19 mouse cellular contexts compared by ENCODE assay signal in genomic region chr11:99255316-99255715, GRCm38 (mm10). TPM values are rescaled to one million over a fixed set of nuclear protein-coding genes. Genes with fewer than 3 reads are reported as not detected.
"Had no signal": no experiment of that assay in that cellular context is flagged by ENCODE, and none has a peak within 500 bp of the region (broad histone marks: within the 10 kb centered on the region; RNA-seq: fewer than 3 reads in every experiment).

No protein-coding gene starts in this region.

- H3K4me1 ChIP-seq: intestine, embryonic 15.5 days; limb, embryonic 13.5 days; liver, embryonic 15.5 days; stomach, embryonic 15.5 days had no signal

- H3K9me3 ChIP-seq: intestine, embryonic 15.5 days; limb, embryonic 13.5 days; liver, embryonic 15.5 days; neural tube, embryonic 13.5 days; stomach, embryonic 15.5 days had no signal

- H3K27ac ChIP-seq: intestine, embryonic 15.5 days; kidney, postnatal 0 days; limb, embryonic 13.5 days; liver, embryonic 15.5 days; neural tube, embryonic 13.5 days; stomach, embryonic 15.5 days had no signal

- H3K27me3 ChIP-seq: intestine, embryonic 15.5 days; limb, embryonic 13.5 days; liver, embryonic 15.5 days; neural tube, embryonic 13.5 days; stomach, embryonic 15.5 days had no signal

- ATAC-seq: intestine, embryonic 15.5 days; lung, postnatal 0 days had no signal

- H3K36me3 ChIP-seq: intestine, embryonic 15.5 days; limb, embryonic 13.5 days; liver, embryonic 15.5 days; neural tube, embryonic 13.5 days; stomach, embryonic 15.5 days had no signal

- H3K4me3 ChIP-seq: intestine, embryonic 15.5 days; limb, embryonic 13.5 days; liver, embryonic 15.5 days; myocyte; neural tube, embryonic 13.5 days; stomach, embryonic 15.5 days had no signal

- DNase-seq: kidney, adult 18-20 months; kidney, postnatal 36 days; layer of hippocampus, adult 9-11 months; layer of hippocampus, postnatal 36 days; lung, adult 2 months; lung, postnatal 36 days; midbrain, embryonic 14.5 days; retina, postnatal 1 day; right cerebral cortex, postnatal 4 days; spleen, adult 18-20 months had no signal

RNA-seq across cellular contexts. Expression of gene Krt24, which starts 29.7 kb away (rescaled TPM):
- polyA plus RNA-seq: kidney, postnatal 0 days; liver, embryonic 11.5 days; liver, embryonic 15.5 days; lung, adult 2 months; lung, postnatal 0 days; midbrain, embryonic 14.5 days; myocyte; stomach, embryonic 15.5 days had no signal
